8 mouse cellular contexts compared by ENCODE assay signal in the genomic region with DNA sequence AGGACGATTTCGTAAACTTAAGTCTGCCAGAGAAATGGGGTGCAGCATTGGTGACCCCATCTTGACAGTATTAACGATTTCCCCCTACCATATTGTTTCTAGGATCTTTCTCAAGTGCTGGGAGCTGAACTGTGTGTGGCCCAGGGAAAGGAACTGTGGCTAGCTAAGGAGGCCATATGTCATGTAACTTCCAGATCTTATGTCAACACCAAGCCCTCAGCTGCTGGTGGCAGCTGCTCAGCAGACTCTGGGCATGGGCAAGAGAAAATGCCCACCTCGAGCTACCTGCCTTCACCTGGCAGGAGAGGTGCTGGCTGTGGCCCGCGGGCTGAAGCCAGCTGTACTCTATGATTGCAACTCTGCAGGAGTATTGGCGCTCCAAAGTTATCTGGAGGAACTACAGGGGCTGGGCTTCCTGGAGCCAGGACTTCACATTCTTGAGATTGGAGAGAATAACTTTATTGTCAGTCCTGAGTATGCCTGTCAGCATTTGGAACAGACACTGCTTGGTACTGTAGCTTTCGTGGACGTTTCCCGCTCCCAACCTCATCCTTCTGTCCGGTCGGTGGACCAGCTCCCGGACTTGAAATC. TPM values are rescaled to one million over a fixed set of nuclear protein-coding genes. Genes with fewer than 3 reads are reported as not detected.
DNase-seq lines count a peak whose midpoint lies in the region; ATAC-seq and TF ChIP-seq lines count a peak whose summit lies in the region.

No protein-coding gene starts in this region.

- ATAC-seq in kidney, postnatal 0 days (replicated peaks; ENCODE audit: low FRiP score, low read depth): no peak
- ATAC-seq in hindbrain, embryonic 13.5 days (ENCODE audit: low FRiP score): no peak
- no peak for ATAC-seq in midbrain, embryonic 16.5 days

- H3K27me3 ChIP-seq in kidney, postnatal 0 days (ENCODE audit: insufficient read depth, low read length): no peaks in the 10 kb centered on the region
- H3K27me3 ChIP-seq in hindbrain, embryonic 13.5 days: no peaks in the 10 kb centered on the region
- H3K27me3 ChIP-seq in midbrain, embryonic 16.5 days (ENCODE audit: control insufficient read depth, insufficient read depth, low read depth, low read length): no peaks in the 10 kb centered on the region

- 83% methylated on average over 13 of the region's 13 CpGs for WGBS in kidney, postnatal 0 days
- 94% methylated on average over 13 of the region's 13 CpGs for WGBS in hindbrain, embryonic 13.5 days
- 94% methylated on average over 13 of the region's 13 CpGs for WGBS in midbrain, embryonic 16.5 days

- no peaks in the 10 kb centered on the region for H3K9me3 ChIP-seq in kidney, postnatal 0 days (replicated peaks; ENCODE audit: low read length)
- no peaks in the 10 kb centered on the region for H3K9me3 ChIP-seq in hindbrain, embryonic 13.5 days
- H3K9me3 ChIP-seq in midbrain, embryonic 16.5 days (replicated peaks; ENCODE audit: control insufficient read depth, low read length, poor library complexity, severe bottlenecking): no peaks in the 10 kb centered on the region

- peak overlapping the region; percentile 60 for H3K4me2 ChIP-seq in kidney, postnatal 0 days (ENCODE audit: low read length)
- peak overlapping the region; percentile 66 for H3K4me2 ChIP-seq in hindbrain, embryonic 13.5 days
- H3K4me2 ChIP-seq in midbrain, embryonic 16.5 days (ENCODE audit: low read length): peak overlapping the region; percentile 66

- peak overlapping the region; percentile 82; the same call in 1 of the 2 replicates for H3K27ac ChIP-seq in kidney, postnatal 0 days
- H3K27ac ChIP-seq in bone marrow macrophage, adult 2 months (ENCODE audit: insufficient read depth, low read depth, low read length): 0 out of 2 replicates have a peak overlapping the region, but pooled peaks have one; percentile 66
- H3K27ac ChIP-seq in hindbrain, embryonic 13.5 days: peak overlapping the region; percentile 81; the same call in 1 of the 2 replicates
- H3K27ac ChIP-seq in midbrain, embryonic 16.5 days (ENCODE audit: low read length): no peak overlapping the region

- DNase-seq in kidney, postnatal 0 days (ENCODE audit: low spot score): no peak
- DNase-seq in kidney, adult 18-20 months: no peak
- DNase-seq in right cerebral cortex, postnatal 36 days (ENCODE audit: low spot score in 2 of 2): no peak
- no peak for DNase-seq in cerebellum, adult 11 months
- no peak for DNase-seq in adrenal gland, postnatal 10 days

- peaks cover 6% of the 10 kb centered on the region; the same call in 1 of the 2 replicates for H3K4me1 ChIP-seq in kidney, postnatal 0 days (replicated peaks; ENCODE audit: insufficient read depth, low read length)
- peaks cover 23% of the 10 kb centered on the region for H3K4me1 ChIP-seq in bone marrow macrophage, adult 2 months (ENCODE audit: control insufficient read depth, insufficient read depth, low read length)
- peaks cover 40% of the 10 kb centered on the region for H3K4me1 ChIP-seq in hindbrain, embryonic 13.5 days (replicated peaks)
- peaks cover 14% of the 10 kb centered on the region for H3K4me1 ChIP-seq in midbrain, embryonic 16.5 days (ENCODE audit: control insufficient read depth, insufficient read depth, low read length)

- H3K9ac ChIP-seq in kidney, postnatal 0 days (ENCODE audit: low read depth, low read length): peak overlapping the region; percentile 59; the same call in 1 of the 2 replicates
- H3K9ac ChIP-seq in hindbrain, embryonic 13.5 days: peak overlapping the region; percentile 69
- H3K9ac ChIP-seq in midbrain, embryonic 16.5 days (ENCODE audit: low read depth, low read length): 0 out of 2 replicates have a peak overlapping the region, but pooled peaks have one; percentile 71

- H3K4me3 ChIP-seq in kidney, postnatal 0 days (replicated peaks; ENCODE audit: low read depth, low read length): peak overlapping the region; percentile 82; the same call in 1 of the 2 replicates
- H3K4me3 ChIP-seq in bone marrow macrophage, adult 2 months (ENCODE audit: insufficient read depth, low read length): peak overlapping the region; percentile 74
- peak overlapping the region; percentile 71 for H3K4me3 ChIP-seq in hindbrain, embryonic 13.5 days
- H3K4me3 ChIP-seq in midbrain, embryonic 16.5 days (ENCODE audit: low read depth, low read length): peak overlapping the region; percentile 63

- H3K36me3 ChIP-seq in kidney, postnatal 0 days (ENCODE audit: insufficient read depth, low read length): no peaks in the 10 kb centered on the region
- H3K36me3 ChIP-seq in hindbrain, embryonic 13.5 days: no peaks in the 10 kb centered on the region
- H3K36me3 ChIP-seq in midbrain, embryonic 16.5 days (ENCODE audit: control insufficient read depth, insufficient read depth, low read length): no peaks in the 10 kb centered on the region

- no peak for TF ChIP-seq POLR2A in bone marrow macrophage, adult 2 months (IDR thresholded peaks at IDR 0.05; ENCODE audit: borderline replicate concordance, low read depth, low read length)

- no peak for TF ChIP-seq CTCF in kidney, postnatal 0 days (IDR thresholded peaks at IDR 0.05; ENCODE audit: low read depth)
- no peak for TF ChIP-seq CTCF in bone marrow macrophage, adult 2 months (IDR thresholded peaks at IDR 0.05; ENCODE audit: low read depth, low read length)

RNA-seq across cellular contexts. Expression of a gene that starts 6.4 kb away (rescaled TPM):
- polyA plus RNA-seq in kidney, postnatal 0 days (2015; fragmentation: Nextera tagmentation; extraction: Ambion mirVana): 10.7 and 12.5 TPM in 2 replicates
- polyA plus RNA-seq in bone marrow macrophage, adult 2 months (2012; ENCODE audit: insufficient read depth, insufficient read length, missing spikeins): 3.8 and 4.2 TPM in 2 replicates
- 12.9 and 13.5 TPM in 2 replicates for polyA plus RNA-seq in hindbrain, embryonic 13.5 days (2015; fragmentation: Nextera tagmentation; extraction: Ambion mirVana)
- polyA plus RNA-seq in midbrain, embryonic 16.5 days (2015; fragmentation: Nextera tagmentation; extraction: Ambion mirVana): 12.6 and 12.9 TPM in 2 replicates
- 1 to 10 TPM; 3.4 to 4.8 TPM for total RNA-seq in adrenal gland, postnatal 10 days (2021)

RNA-seq across cellular contexts. Expression of a gene that starts 21.3 kb away (rescaled TPM):
- 17.2 and 17.3 TPM in 2 replicates for polyA plus RNA-seq in kidney, postnatal 0 days (2015; fragmentation: Nextera tagmentation; extraction: Ambion mirVana)
- polyA plus RNA-seq in bone marrow macrophage, adult 2 months (2012; ENCODE audit: insufficient read depth, insufficient read length, missing spikeins): not detected in 2 replicates
- 0.62 and 0.82 TPM in 2 replicates for polyA plus RNA-seq in hindbrain, embryonic 13.5 days (2015; fragmentation: Nextera tagmentation; extraction: Ambion mirVana)
- 0.66 and 0.67 TPM in 2 replicates for polyA plus RNA-seq in midbrain, embryonic 16.5 days (2015; fragmentation: Nextera tagmentation; extraction: Ambion mirVana)
- 1 to 10 TPM; 3.2 to 5.1 TPM for total RNA-seq in adrenal gland, postnatal 10 days (2021)

RNA-seq across cellular contexts. Expression of a gene that starts 27.3 kb away (rescaled TPM):
- 1.4 and 1.7 TPM in 2 replicates for polyA plus RNA-seq in kidney, postnatal 0 days (2015; fragmentation: Nextera tagmentation; extraction: Ambion mirVana)
- polyA plus RNA-seq in bone marrow macrophage, adult 2 months (2012; ENCODE audit: insufficient read depth, insufficient read length, missing spikeins): 48.6 and 52.3 TPM in 2 replicates
- polyA plus RNA-seq in hindbrain, embryonic 13.5 days (2015; fragmentation: Nextera tagmentation; extraction: Ambion mirVana): 2.1 and 2.8 TPM in 2 replicates
- polyA plus RNA-seq in midbrain, embryonic 16.5 days (2015; fragmentation: Nextera tagmentation; extraction: Ambion mirVana): 0.77 and 1.1 TPM in 2 replicates
- 1 to 10 TPM; 9.1 to 9.3 TPM for total RNA-seq in adrenal gland, postnatal 10 days (2021)

RNA-seq across cellular contexts. Expression of a gene that starts 33.3 kb away (rescaled TPM):
- 1.6 and 1.9 TPM in 2 replicates for polyA plus RNA-seq in kidney, postnatal 0 days (2015; fragmentation: Nextera tagmentation; extraction: Ambion mirVana)
- polyA plus RNA-seq in bone marrow macrophage, adult 2 months (2012; ENCODE audit: insufficient read depth, insufficient read length, missing spikeins): 0.50 TPM in 1 of 2 replicates, not detected in the other
- 0.18 and 0.73 TPM in 2 replicates for polyA plus RNA-seq in hindbrain, embryonic 13.5 days (2015; fragmentation: Nextera tagmentation; extraction: Ambion mirVana)
- 0.67 and 0.75 TPM in 2 replicates for polyA plus RNA-seq in midbrain, embryonic 16.5 days (2015; fragmentation: Nextera tagmentation; extraction: Ambion mirVana)
- total RNA-seq in adrenal gland, postnatal 10 days (2021): 1 to 10 TPM; 2.1 to 3.2 TPM

RNA-seq across cellular contexts. Expression of a gene that starts 44.2 kb away (rescaled TPM):
- polyA plus RNA-seq in kidney, postnatal 0 days (2015; fragmentation: Nextera tagmentation; extraction: Ambion mirVana): 3.6 and 4.0 TPM in 2 replicates
- 9.8 and 14.3 TPM in 2 replicates for polyA plus RNA-seq in bone marrow macrophage, adult 2 months (2012; ENCODE audit: insufficient read depth, insufficient read length, missing spikeins)
- polyA plus RNA-seq in hindbrain, embryonic 13.5 days (2015; fragmentation: Nextera tagmentation; extraction: Ambion mirVana): 7.1 and 7.4 TPM in 2 replicates
- 8.9 and 9.7 TPM in 2 replicates for polyA plus RNA-seq in midbrain, embryonic 16.5 days (2015; fragmentation: Nextera tagmentation; extraction: Ambion mirVana)
- total RNA-seq in adrenal gland, postnatal 10 days (2021): 10 to 100 TPM; 14.8 to 16.6 TPM

Comparison
In these comparisons a context has a peak if more than half of its experiments do, and no peak if none do; other contexts are left out.
1. RNA of a gene that starts 21.3 kb away (polyA plus RNA-seq): 17.2 to 17.3 TPM in kidney, postnatal 0 days; 0.66 to 0.67 TPM in midbrain, embryonic 16.5 days, 0.62 to 0.82 TPM in hindbrain, embryonic 13.5 days and not detected in bone marrow macrophage, adult 2 months; every median in the first group is over 10 times any median in the second.
2. RNA of a gene that starts 27.3 kb away (polyA plus RNA-seq): 48.6 to 52.3 TPM in bone marrow macrophage, adult 2 months; 2.1 to 2.8 TPM in hindbrain, embryonic 13.5 days, 1.4 to 1.7 TPM in kidney, postnatal 0 days and 0.77 to 1.1 TPM in midbrain, embryonic 16.5 days; every median in the first group is over 10 times any median in the second.
3. Peak in every context shown above with its lines, with median percentiles within 50 percentile points of each other: H3K4me2 ChIP-seq, H3K4me3 ChIP-seq and H3K9ac ChIP-seq.